Mouse (Mus musculus): ENCODE measurements around the gene Top3b. TPM values are rescaled to one million over a fixed set of nuclear protein-coding genes. Genes with fewer than 3 reads are reported as not detected.

Top3b gene
- total RNA-seq, 1 experiment = 140 TPM

GRCm38 (mm10) chr16:16892366-16892765, 21.8 kb downstream of the Top3b start:
- Histone ChIP-seq H3K4me1 (ENCODE audit: control insufficient read depth in 2 of 2, insufficient read depth in 2 of 2, low read length in 2 of 2, poor library complexity in 1 of 2) (peaks cover 0 to 8% of the 10 kb centered on the region in 2 experiments; a peak in 1 of 4 replicates), H3K4me3 (ENCODE audit: insufficient read depth in 1 of 2, low read depth in 1 of 2, low read length in 2 of 2, poor library complexity in 1 of 2, severe bottlenecking in 1 of 2) (no peak overlapping the region), H3K36me3 (ENCODE audit: control insufficient read depth, insufficient read depth, low read length, poor library complexity, severe bottlenecking) (peaks cover 61% of the 10 kb centered on the region), H3K9ac (ENCODE audit: insufficient read depth, low read depth, low read length, poor library complexity, severe bottlenecking) (no peak overlapping the region), H3K27ac (ENCODE audit: insufficient read depth, low read depth, low read length, poor library complexity, severe bottlenecking) (no peak overlapping the region), H3K9me3 (ENCODE audit: control insufficient read depth, insufficient read depth, low read depth, low read length) (no peaks in the 10 kb centered on the region)
- no peak for DNase-seq (ENCODE audit: low read depth, low spot score)
- in situ Hi-C loops (cut with MboI; ENCODE audit: low sequenced_read_pairs in 2 of 2, unreplicated experiment in 2 of 2) = no loop called here
- TF ChIP-seq MAFK (IDR thresholded peaks at IDR 0.05; ENCODE audit: insufficient read depth, low read depth, low read length) = no peak

- no peak for TF ChIP-seq MAFK (IDR thresholded peaks at IDR 0.05; ENCODE audit: insufficient read depth, low read depth, low read length)
- H3K4me3 ChIP-seq (ENCODE audit: insufficient read depth in 1 of 2, low read depth in 1 of 2, low read length in 2 of 2, poor library complexity in 1 of 2, severe bottlenecking in 1 of 2) = no peak overlapping the region
- H3K4me1 ChIP-seq (ENCODE audit: control insufficient read depth in 2 of 2, insufficient read depth in 2 of 2, low read length in 2 of 2, poor library complexity in 1 of 2) = peaks cover 0 to 8% of the 10 kb centered on the region in 2 experiments; a peak in 2 of 4 replicates
- H3K9ac ChIP-seq (ENCODE audit: insufficient read depth, low read depth, low read length, poor library complexity, severe bottlenecking) = no peak overlapping the region
- no peak for DNase-seq (ENCODE audit: low read depth, low spot score)
- H3K36me3 ChIP-seq (ENCODE audit: control insufficient read depth, insufficient read depth, low read length, poor library complexity, severe bottlenecking) = peaks cover 32% of the 10 kb centered on the region
- H3K9me3 ChIP-seq (ENCODE audit: control insufficient read depth, insufficient read depth, low read depth, low read length) = no peaks in the 10 kb centered on the region
- in situ Hi-C loops (cut with MboI; ENCODE audit: low sequenced_read_pairs in 2 of 2, unreplicated experiment in 2 of 2) = no loop called here
- peak overlapping the region; percentile 31; the same call in 1 of the 2 replicates for H3K27ac ChIP-seq (ENCODE audit: insufficient read depth, low read depth, low read length, poor library complexity, severe bottlenecking)
Observed at GRCm38 (mm10) chr16:16896015-16896381, 25.5 kb downstream of the Top3b start.

- in situ Hi-C loops (cut with MboI; ENCODE audit: low sequenced_read_pairs in 2 of 2, unreplicated experiment in 2 of 2) = no loop called here
- peak; percentile 63 for TF ChIP-seq MAFK (IDR thresholded peaks at IDR 0.05; ENCODE audit: insufficient read depth, low read depth, low read length)
- TF ChIP-seq ZC3H11A (IDR thresholded peaks at IDR 0.05; ENCODE audit: borderline replicate concordance, low read depth, low read length) = no peak
- Histone ChIP-seq H3K27ac (ENCODE audit: insufficient read depth, low read depth, low read length, poor library complexity, severe bottlenecking) (peak within 1 kb of the TSS; percentile 31; the same call in 1 of the 2 replicates), H3K4me1 (ENCODE audit: control insufficient read depth in 2 of 2, insufficient read depth in 2 of 2, low read length in 2 of 2, poor library complexity in 1 of 2) (peaks cover 0 to 8% of the 10 kb centered on the region in 2 experiments; a peak in 2 of 4 replicates), H3K4me3 (ENCODE audit: insufficient read depth in 1 of 2, low read depth in 1 of 2, low read length in 2 of 2, poor library complexity in 1 of 2, severe bottlenecking in 1 of 2) (peak within 1 kb of the TSS; percentile 71 to 77), H3K36me3 (ENCODE audit: control insufficient read depth, insufficient read depth, low read length, poor library complexity, severe bottlenecking) (peaks cover 26% of the 10 kb centered on the region), H3K9me3 (ENCODE audit: control insufficient read depth, insufficient read depth, low read depth, low read length) (no peaks in the 10 kb centered on the region), H3K9ac (ENCODE audit: insufficient read depth, low read depth, low read length, poor library complexity, severe bottlenecking) (peak within 1 kb of the TSS; percentile 72)
- peak; percentile 84 for DNase-seq (ENCODE audit: low read depth, low spot score)
Observed at GRCm38 (mm10) chr16:16896382-16897055, 26.0 kb downstream of the Top3b start, which contains the start of gene Ppm1f. Gene Ppm1f, plus strand, starts transcription at chr16:16896469.

GRCm38 (mm10) chr16:16897056-16897584, 26.6 kb downstream of the Top3b start:
- no peak for DNase-seq (ENCODE audit: low read depth, low spot score)

DNA sequence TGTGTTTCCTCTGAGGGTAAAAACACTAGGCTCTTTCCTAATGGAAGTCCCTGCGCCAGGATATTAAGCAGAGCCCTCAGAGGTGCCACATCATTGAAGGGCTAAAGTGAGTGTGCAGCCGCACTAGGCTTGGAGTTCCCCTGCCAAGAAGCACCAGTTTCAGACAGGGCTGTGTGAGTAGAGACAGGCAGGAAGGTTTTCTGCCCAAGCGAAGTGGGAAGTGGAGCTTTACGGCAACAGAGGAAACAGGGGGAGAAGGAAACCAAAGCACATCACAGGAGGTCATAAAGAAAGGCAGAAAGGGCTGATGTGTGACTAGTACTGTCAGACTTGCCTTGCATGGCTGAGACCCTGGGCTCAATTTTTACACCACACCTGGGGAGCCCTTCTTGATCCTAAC, 31.8 kb downstream of the Top3b start:
- Histone ChIP-seq H3K4me3 (ENCODE audit: insufficient read depth in 1 of 2, low read depth in 1 of 2, low read length in 2 of 2, poor library complexity in 1 of 2, severe bottlenecking in 1 of 2) (no peak overlapping the region), H3K27ac (ENCODE audit: insufficient read depth, low read depth, low read length, poor library complexity, severe bottlenecking) (no peak overlapping the region; the same call in 1 of the 2 replicates), H3K9me3 (ENCODE audit: control insufficient read depth, insufficient read depth, low read depth, low read length) (no peaks in the 10 kb centered on the region), H3K9ac (ENCODE audit: insufficient read depth, low read depth, low read length, poor library complexity, severe bottlenecking) (no peak overlapping the region), H3K36me3 (ENCODE audit: control insufficient read depth, insufficient read depth, low read length, poor library complexity, severe bottlenecking) (peaks cover 29% of the 10 kb centered on the region), H3K4me1 (ENCODE audit: control insufficient read depth in 2 of 2, insufficient read depth in 2 of 2, low read length in 2 of 2, poor library complexity in 1 of 2) (peaks cover 0 to 1% of the 10 kb centered on the region in 2 experiments; a peak in 1 of 4 replicates)
- no peak for TF ChIP-seq MAFK (IDR thresholded peaks at IDR 0.05; ENCODE audit: insufficient read depth, low read depth, low read length)
- no peak for TF ChIP-seq ZNF384 (IDR thresholded peaks at IDR 0.05; ENCODE audit: low read depth, low read length)
- TF ChIP-seq ZC3H11A (IDR thresholded peaks at IDR 0.05; ENCODE audit: borderline replicate concordance, low read depth, low read length) = no peak
- TF ChIP-seq CHD2 (IDR thresholded peaks at IDR 0.05; ENCODE audit: low read depth, low read length) = no peak
- no peak for TF ChIP-seq HCFC1 (IDR thresholded peaks at IDR 0.05; ENCODE audit: borderline replicate concordance, insufficient read depth, low read length)
- in situ Hi-C loops (cut with MboI; ENCODE audit: low sequenced_read_pairs in 2 of 2, unreplicated experiment in 2 of 2) = no loop called here
- no peak for DNase-seq (ENCODE audit: low read depth, low spot score)

More at GRCm38 (mm10) chr16:16897056-16897584, 26.6 kb downstream of the Top3b start:
- Histone ChIP-seq H3K36me3 (ENCODE audit: control insufficient read depth, insufficient read depth, low read length, poor library complexity, severe bottlenecking) (peaks cover 20% of the 10 kb centered on the region), H3K9ac (ENCODE audit: insufficient read depth, low read depth, low read length, poor library complexity, severe bottlenecking) (peak overlapping the region; percentile 72), H3K4me1 (ENCODE audit: control insufficient read depth in 2 of 2, insufficient read depth in 2 of 2, low read length in 2 of 2, poor library complexity in 1 of 2) (peaks cover 0 to 8% of the 10 kb centered on the region in 2 experiments; a peak in 2 of 4 replicates), H3K4me3 (ENCODE audit: insufficient read depth in 1 of 2, low read depth in 1 of 2, low read length in 2 of 2, poor library complexity in 1 of 2, severe bottlenecking in 1 of 2) (peak overlapping the region; percentile 71 to 77), H3K27ac (ENCODE audit: insufficient read depth, low read depth, low read length, poor library complexity, severe bottlenecking) (no peak overlapping the region), H3K9me3 (ENCODE audit: control insufficient read depth, insufficient read depth, low read depth, low read length) (no peaks in the 10 kb centered on the region)
- in situ Hi-C loops (cut with MboI; ENCODE audit: low sequenced_read_pairs in 2 of 2, unreplicated experiment in 2 of 2) = no loop called here
- TF ChIP-seq CHD2 (IDR thresholded peaks at IDR 0.05; ENCODE audit: low read depth, low read length) = no peak
- TF ChIP-seq ZC3H11A (IDR thresholded peaks at IDR 0.05; ENCODE audit: borderline replicate concordance, low read depth, low read length) = no peak
- no peak for TF ChIP-seq HCFC1 (IDR thresholded peaks at IDR 0.05; ENCODE audit: borderline replicate concordance, insufficient read depth, low read length)
- no peak for TF ChIP-seq ZNF384 (IDR thresholded peaks at IDR 0.05; ENCODE audit: low read depth, low read length)
- no peak for TF ChIP-seq MAFK (IDR thresholded peaks at IDR 0.05; ENCODE audit: insufficient read depth, low read depth, low read length)
